Mouse (Mus musculus): Measurements from ENCODE around the gene BC051019. TPM values are rescaled to one million over a fixed set of nuclear protein-coding genes. Genes with fewer than 3 reads are reported as not detected.
A peak's percentile ranks its signal among the peaks of the same experiment; 100 is the strongest.

The BC051019 gene
- polyA plus RNA-seq (2014; fragmentation: Nextera tagmentation; extraction: Ambion mirVana): not detected in 2 replicates

DNA sequence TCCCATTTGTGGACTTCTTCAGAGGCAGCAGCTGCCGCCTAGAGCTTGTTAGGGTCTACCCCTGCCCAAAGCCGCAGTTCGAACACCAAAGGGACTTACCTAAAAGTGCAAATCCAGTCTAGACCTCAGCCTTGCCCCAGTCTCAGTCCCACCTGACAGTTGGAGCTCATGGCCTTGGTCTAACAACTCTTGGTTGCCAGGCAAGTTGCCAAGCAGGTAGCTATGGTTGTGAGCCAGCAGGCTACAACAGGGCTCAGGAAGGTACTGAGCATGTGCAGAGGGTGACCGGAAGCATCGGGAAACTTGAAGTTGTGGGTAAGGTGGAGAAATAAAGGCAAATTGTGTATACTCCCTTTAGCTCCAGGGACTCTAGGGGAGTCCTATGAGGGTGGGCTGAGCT, at the start of gene BC051019:
Gene BC051019 (minus strand): TSS at position 154 of the 400 bp plus-strand sequence.
- DNase-seq (ENCODE audit: low spot score, missing footprints): no peak
- Histone ChIP-seq H3K27ac (ENCODE audit: low read depth, low read length) (no peak within 1 kb of the TSS), H3K4me3 (ENCODE audit: low read depth, low read length) (no peak within 1 kb of the TSS), H3K27me3 (ENCODE audit: control insufficient read depth, insufficient read depth, low read length) (no peaks in the 10 kb centered on the region), H3K4me1 (ENCODE audit: control insufficient read depth, insufficient read depth, low read length) (no peaks in the 10 kb centered on the region), H3K36me3 (ENCODE audit: control insufficient read depth, insufficient read depth, low read length) (no peaks in the 10 kb centered on the region), H3K9ac (ENCODE audit: low read length) (no peak within 1 kb of the TSS), H3K4me2 (no peak within 1 kb of the TSS), H3K9me3 (ENCODE audit: control insufficient read depth, low read length) (no peaks in the 10 kb centered on the region; the same call in 1 of the 2 replicates)
- ATAC-seq (ENCODE audit: low FRiP score): no peak
- 90% methylated on average over 5 of the region's 5 CpGs for WGBS

DNA sequence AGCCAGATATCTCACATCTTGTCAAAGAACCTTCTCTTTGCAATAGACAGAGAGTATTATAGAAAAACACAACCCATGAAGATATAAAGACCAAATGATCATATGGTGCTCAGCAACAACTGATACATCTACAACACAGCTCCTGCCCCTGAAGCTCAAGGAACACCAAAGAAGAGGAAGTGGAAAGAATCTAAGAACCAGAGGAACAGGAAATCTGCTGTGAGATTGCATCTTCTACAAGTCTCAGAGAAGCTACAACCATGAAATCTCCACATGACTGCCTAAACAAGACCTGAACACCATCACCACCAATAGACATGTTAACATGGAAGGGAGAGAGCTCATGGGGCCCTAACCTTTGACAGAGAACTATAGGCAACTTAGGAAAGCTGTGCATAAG, 48.6 kb upstream of the BC051019 start:
- no peaks in the 10 kb centered on the region for H3K4me1 ChIP-seq (ENCODE audit: control insufficient read depth, insufficient read depth, low read length)
- ATAC-seq (ENCODE audit: low FRiP score) (no peak), DNase-seq (ENCODE audit: low spot score, missing footprints) (no peak)
- H3K9me3 ChIP-seq (ENCODE audit: control insufficient read depth, low read length): no peaks in the 10 kb centered on the region
- H3K4me3 ChIP-seq (ENCODE audit: low read depth, low read length): no peak overlapping the region
- no peak overlapping the region for H3K4me2 ChIP-seq
- H3K27ac ChIP-seq (ENCODE audit: low read depth, low read length): no peak overlapping the region
- no peaks in the 10 kb centered on the region for H3K27me3 ChIP-seq (ENCODE audit: control insufficient read depth, insufficient read depth, low read length)
- no peaks in the 10 kb centered on the region for H3K36me3 ChIP-seq (ENCODE audit: control insufficient read depth, insufficient read depth, low read length)
- no peak overlapping the region for H3K9ac ChIP-seq (ENCODE audit: low read length)

GRCm38 (mm10) chr7:109768699-109769383, 45.2 kb upstream of the BC051019 start:
- no peak overlapping the region for H3K4me3 ChIP-seq (ENCODE audit: low read depth, low read length)
- no peaks in the 10 kb centered on the region for H3K4me1 ChIP-seq (ENCODE audit: control insufficient read depth, insufficient read depth, low read length)
- no peaks in the 10 kb centered on the region for H3K27me3 ChIP-seq (ENCODE audit: control insufficient read depth, insufficient read depth, low read length)
- WGBS: 60% methylated on average over 2 of the region's 2 CpGs
- H3K36me3 ChIP-seq (ENCODE audit: control insufficient read depth, insufficient read depth, low read length): no peaks in the 10 kb centered on the region
- H3K4me2 ChIP-seq: no peak overlapping the region
- no peaks in the 10 kb centered on the region for H3K9me3 ChIP-seq (ENCODE audit: control insufficient read depth, low read length)
- no peak for ATAC-seq (ENCODE audit: low FRiP score)
- H3K9ac ChIP-seq (ENCODE audit: low read length): no peak overlapping the region
- H3K27ac ChIP-seq (ENCODE audit: low read depth, low read length): no peak overlapping the region
- DNase-seq (ENCODE audit: low spot score, missing footprints): no peak

- Histone ChIP-seq H3K9ac (ENCODE audit: low read length) (no peak overlapping the region), H3K4me3 (ENCODE audit: low read depth, low read length) (no peak overlapping the region), H3K9me3 (ENCODE audit: control insufficient read depth, low read length) (no peaks in the 10 kb centered on the region), H3K4me2 (no peak overlapping the region), H3K27me3 (ENCODE audit: control insufficient read depth, insufficient read depth, low read length) (no peaks in the 10 kb centered on the region), H3K36me3 (ENCODE audit: control insufficient read depth, insufficient read depth, low read length) (no peaks in the 10 kb centered on the region), H3K27ac (ENCODE audit: low read depth, low read length) (no peak overlapping the region), H3K4me1 (ENCODE audit: control insufficient read depth, insufficient read depth, low read length) (no peaks in the 10 kb centered on the region)
- DNase-seq (ENCODE audit: low spot score, missing footprints): no peak
- no peak for ATAC-seq (ENCODE audit: low FRiP score)
- 81% methylated on average over 7 of the region's 7 CpGs for WGBS
These were observed 44.1 kb upstream of the BC051019 start for GRCm38 (mm10) chr7:109767575-109768350.

- H3K4me3 ChIP-seq (ENCODE audit: low read depth, low read length): no peak overlapping the region
- H3K4me1 ChIP-seq (ENCODE audit: control insufficient read depth, insufficient read depth, low read length): no peaks in the 10 kb centered on the region
- H3K27me3 ChIP-seq (ENCODE audit: control insufficient read depth, insufficient read depth, low read length): no peaks in the 10 kb centered on the region
- no peak overlapping the region for H3K4me2 ChIP-seq
- H3K27ac ChIP-seq (ENCODE audit: low read depth, low read length): no peak overlapping the region
- H3K9me3 ChIP-seq (ENCODE audit: control insufficient read depth, low read length): no peaks in the 10 kb centered on the region
- ATAC-seq (ENCODE audit: low FRiP score): no peak
- WGBS: 85% methylated on average over 2 of the region's 2 CpGs
- H3K9ac ChIP-seq (ENCODE audit: low read length): no peak overlapping the region
- no peaks in the 10 kb centered on the region for H3K36me3 ChIP-seq (ENCODE audit: control insufficient read depth, insufficient read depth, low read length)
- DNase-seq (ENCODE audit: low spot score, missing footprints): no peak
These were observed 40.4 kb upstream of the BC051019 start for GRCm38 (mm10) chr7:109764009-109764408.

- ATAC-seq (ENCODE audit: low FRiP score): no peak
- H3K27ac ChIP-seq (ENCODE audit: low read depth, low read length): no peak overlapping the region
- H3K4me3 ChIP-seq (ENCODE audit: low read depth, low read length): no peak overlapping the region
- H3K9ac ChIP-seq (ENCODE audit: low read length): no peak overlapping the region
- 92% methylated on average over 3 of the region's 3 CpGs for WGBS
- H3K9me3 ChIP-seq (ENCODE audit: control insufficient read depth, low read length): no peaks in the 10 kb centered on the region
- H3K36me3 ChIP-seq (ENCODE audit: control insufficient read depth, insufficient read depth, low read length): no peaks in the 10 kb centered on the region
- no peak overlapping the region for H3K4me2 ChIP-seq
- DNase-seq (ENCODE audit: low spot score, missing footprints): no peak
- no peaks in the 10 kb centered on the region for H3K27me3 ChIP-seq (ENCODE audit: control insufficient read depth, insufficient read depth, low read length)
- peaks cover 9% of the 10 kb centered on the region for H3K4me1 ChIP-seq (ENCODE audit: control insufficient read depth, insufficient read depth, low read length)
These were observed 32.6 kb upstream of the BC051019 start for GRCm38 (mm10) chr7:109756291-109756690.

- Histone ChIP-seq H3K4me1 (ENCODE audit: control insufficient read depth, insufficient read depth, low read length) (peaks cover 11% of the 10 kb centered on the region), H3K9me3 (ENCODE audit: control insufficient read depth, low read length) (no peaks in the 10 kb centered on the region), H3K27ac (ENCODE audit: low read depth, low read length) (no peak overlapping the region), H3K4me2 (no peak overlapping the region), H3K36me3 (ENCODE audit: control insufficient read depth, insufficient read depth, low read length) (no peaks in the 10 kb centered on the region), H3K27me3 (ENCODE audit: control insufficient read depth, insufficient read depth, low read length) (no peaks in the 10 kb centered on the region), H3K4me3 (ENCODE audit: low read depth, low read length) (no peak overlapping the region), H3K9ac (ENCODE audit: low read length) (no peak overlapping the region)
- ATAC-seq (ENCODE audit: low FRiP score) (no peak), DNase-seq (ENCODE audit: low spot score, missing footprints) (no peak)
- WGBS: 94% methylated on average over 8 of the region's 8 CpGs
These were observed 30.4 kb upstream of the BC051019 start for GRCm38 (mm10) chr7:109754034-109754433.

- H3K4me1 ChIP-seq (ENCODE audit: control insufficient read depth, insufficient read depth, low read length): peaks cover 11% of the 10 kb centered on the region
- under 1% methylated on average over 74 of the region's 74 CpGs for WGBS
- H3K36me3 ChIP-seq (ENCODE audit: control insufficient read depth, insufficient read depth, low read length): no peaks in the 10 kb centered on the region
- peak within 1 kb of the TSS; percentile 61 for H3K27ac ChIP-seq (ENCODE audit: low read depth, low read length)
- peak; percentile 91 for ATAC-seq (ENCODE audit: low FRiP score)
- H3K4me2 ChIP-seq: peak within 1 kb of the TSS; percentile 95
- H3K9me3 ChIP-seq (ENCODE audit: control insufficient read depth, low read length): no peaks in the 10 kb centered on the region
- peak within 1 kb of the TSS; percentile 88 for H3K4me3 ChIP-seq (ENCODE audit: low read depth, low read length)
- peak within 1 kb of the TSS; percentile 96 for H3K9ac ChIP-seq (ENCODE audit: low read length)
- no peaks in the 10 kb centered on the region for H3K27me3 ChIP-seq (ENCODE audit: control insufficient read depth, insufficient read depth, low read length)
- peak; percentile 96 for DNase-seq (ENCODE audit: low spot score, missing footprints)
These were observed 28.6 kb upstream of the BC051019 start, which contains the start of gene Tmem9b for GRCm38 (mm10) chr7:109752008-109752925. Gene Tmem9b (minus strand): TSS chr7:109752875.
